Mouse (Mus musculus) urinary bladder, postnatal 25 days (tissue): Measurements from ENCODE around the gene Vamp2.

ENCODE experiments used
- DNase-seq: peaks from one replicate; pipeline ENCODE4 v3.0.0; 2022; ENCODE audit warnings: low spot score

Vamp2 gene

GRCm38 (mm10) chr11:69064259-69065133 is 23.8 kb upstream of the Vamp2 start:
- no peak for DNase-seq

GRCm38 (mm10) chr11:69065394-69065925 is 22.8 kb upstream of the Vamp2 start:
- DNase-seq: no peak

DNA sequence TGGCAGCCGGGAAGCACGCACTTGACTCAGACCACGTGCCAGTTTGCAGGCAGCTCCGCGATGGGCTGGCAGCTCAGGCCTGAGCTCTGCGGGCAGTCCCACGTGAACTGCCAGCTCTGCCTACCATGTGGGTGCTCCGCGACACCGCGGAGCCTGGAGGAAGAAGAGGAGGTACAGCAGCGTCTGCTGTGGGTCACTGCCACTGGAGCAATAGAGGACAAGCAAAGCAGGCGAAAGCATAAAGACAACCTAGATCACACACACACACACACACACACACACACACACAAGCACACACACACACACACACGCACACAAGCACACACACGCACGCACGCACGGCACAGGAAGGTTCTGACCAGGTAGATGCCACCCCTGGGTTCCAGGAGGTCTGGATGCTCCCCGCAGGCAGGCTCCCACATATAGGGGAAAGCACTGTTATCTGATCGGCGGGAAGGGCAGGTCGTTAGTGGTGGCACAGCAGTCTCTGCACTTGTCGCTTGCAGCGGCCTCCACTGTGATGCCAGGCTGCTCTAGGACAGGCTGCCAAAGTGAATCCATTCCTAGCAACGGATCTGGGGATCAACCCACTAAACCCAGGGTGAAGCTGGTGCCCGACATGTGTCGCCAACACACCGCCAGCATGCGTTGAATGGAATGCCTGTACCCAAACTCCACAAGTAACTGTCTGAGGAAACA is 22.0 kb upstream of the Vamp2 start:
- DNase-seq: no peak

DNA sequence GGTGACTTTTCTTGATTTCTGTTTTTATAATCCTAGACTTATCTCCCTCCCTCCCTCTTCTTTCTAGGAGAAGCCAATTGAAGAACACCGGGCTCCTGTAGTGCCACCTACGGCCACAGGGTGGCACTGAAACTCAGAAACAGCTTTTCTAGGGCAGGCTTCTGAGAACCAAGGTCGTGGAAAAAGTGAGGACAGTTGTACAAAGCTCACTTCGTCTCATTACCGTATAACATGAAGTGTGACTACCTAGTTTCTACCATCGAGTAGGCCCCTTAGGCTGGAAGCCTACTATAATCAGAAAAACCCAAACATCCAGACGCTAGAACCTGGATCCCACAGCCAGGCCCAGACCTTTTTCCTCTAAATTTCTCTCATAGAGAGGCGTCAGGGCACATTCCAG is 21.3 kb upstream of the Vamp2 start:
- DNase-seq: peak; percentile 76

DNA sequence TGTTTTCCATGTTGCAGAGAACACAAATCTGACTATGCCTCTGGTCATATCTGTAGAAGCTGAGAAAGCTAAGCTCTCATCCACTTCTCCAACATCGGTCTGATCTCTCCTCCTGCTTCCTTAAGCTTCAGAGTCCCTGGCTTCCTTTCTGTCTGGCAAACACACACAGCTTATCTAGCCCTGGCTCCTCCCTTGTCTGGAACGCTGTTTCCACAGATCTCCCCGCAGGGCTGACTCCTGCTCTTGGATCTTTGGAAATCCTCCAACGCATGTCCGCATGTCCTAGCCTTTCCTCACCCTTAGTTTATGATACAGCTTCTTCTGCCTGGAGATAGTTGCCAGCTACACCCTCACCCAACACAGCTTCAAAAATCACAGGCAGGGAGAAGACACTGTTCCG is 20.7 kb upstream of the Vamp2 start:
- peak; percentile 26 for DNase-seq

- no peak for DNase-seq
These were observed 18.2 kb upstream of the Vamp2 start for GRCm38 (mm10) chr11:69070093-69070492.

DNA sequence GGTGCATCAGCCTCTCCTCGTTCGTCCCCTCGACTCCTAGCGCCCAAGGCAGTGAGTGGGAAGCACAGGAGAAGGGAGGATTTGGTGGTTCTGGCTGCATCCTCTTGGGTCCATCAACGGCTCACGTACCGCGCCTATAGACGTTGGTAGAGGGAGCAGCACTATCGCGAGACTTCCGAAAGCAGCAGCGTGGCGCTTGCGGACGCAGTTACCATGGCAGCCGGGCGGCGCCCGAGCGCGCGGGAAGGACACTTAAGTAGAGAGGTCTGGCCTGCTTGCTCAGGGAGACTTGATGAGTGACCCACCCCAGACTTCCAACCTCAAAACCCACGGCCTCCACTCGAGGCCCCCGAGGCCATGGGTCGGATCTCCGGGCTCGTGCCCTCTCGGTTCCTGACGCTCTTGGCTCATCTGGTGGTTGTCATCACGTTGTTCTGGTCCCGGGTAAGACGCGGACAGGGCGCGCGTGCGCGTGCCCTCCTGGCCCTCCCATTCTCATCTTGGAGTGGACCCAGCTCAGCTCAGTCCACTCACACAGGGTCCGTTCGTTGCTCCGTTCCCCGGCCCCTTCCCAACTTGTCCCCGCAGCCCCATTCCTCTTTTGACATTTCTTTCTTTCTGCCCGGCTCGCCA is 17.6 kb upstream of the Vamp2 start, which contains the start of gene Tmem107:
Tmem107 (plus strand) TSS at position 217 of the 633 bp plus-strand sequence.
- DNase-seq: peak; percentile 94

- no peak for DNase-seq
These were observed 17.0 kb upstream of the Vamp2 start for GRCm38 (mm10) chr11:69071262-69071661.

DNA sequence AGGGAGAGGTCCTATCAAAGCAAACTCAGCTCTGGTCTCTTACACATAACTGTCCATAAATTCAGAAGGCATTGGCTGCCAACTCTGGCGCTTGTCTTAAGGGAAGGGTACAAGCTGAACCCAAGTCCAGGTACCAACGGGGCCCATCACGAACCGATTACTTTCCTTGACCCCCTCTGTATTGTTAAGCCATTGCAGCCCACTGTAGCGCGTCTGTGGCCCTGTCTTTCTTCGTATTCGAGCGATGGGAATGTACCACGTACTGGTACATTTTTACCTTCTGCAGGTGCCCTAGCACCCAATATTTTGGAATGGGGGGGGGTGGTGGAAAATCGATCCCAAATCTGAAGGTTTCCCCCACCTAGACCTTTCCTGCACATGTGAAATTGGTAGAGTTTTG is 16.1 kb upstream of the Vamp2 start:
- no peak for DNase-seq

GRCm38 (mm10) chr11:69072666-69073064 is 15.6 kb upstream of the Vamp2 start:
- no peak for DNase-seq

GRCm38 (mm10) chr11:69073065-69073888 is 15.0 kb upstream of the Vamp2 start:
- DNase-seq: peak; percentile 65

DNA sequence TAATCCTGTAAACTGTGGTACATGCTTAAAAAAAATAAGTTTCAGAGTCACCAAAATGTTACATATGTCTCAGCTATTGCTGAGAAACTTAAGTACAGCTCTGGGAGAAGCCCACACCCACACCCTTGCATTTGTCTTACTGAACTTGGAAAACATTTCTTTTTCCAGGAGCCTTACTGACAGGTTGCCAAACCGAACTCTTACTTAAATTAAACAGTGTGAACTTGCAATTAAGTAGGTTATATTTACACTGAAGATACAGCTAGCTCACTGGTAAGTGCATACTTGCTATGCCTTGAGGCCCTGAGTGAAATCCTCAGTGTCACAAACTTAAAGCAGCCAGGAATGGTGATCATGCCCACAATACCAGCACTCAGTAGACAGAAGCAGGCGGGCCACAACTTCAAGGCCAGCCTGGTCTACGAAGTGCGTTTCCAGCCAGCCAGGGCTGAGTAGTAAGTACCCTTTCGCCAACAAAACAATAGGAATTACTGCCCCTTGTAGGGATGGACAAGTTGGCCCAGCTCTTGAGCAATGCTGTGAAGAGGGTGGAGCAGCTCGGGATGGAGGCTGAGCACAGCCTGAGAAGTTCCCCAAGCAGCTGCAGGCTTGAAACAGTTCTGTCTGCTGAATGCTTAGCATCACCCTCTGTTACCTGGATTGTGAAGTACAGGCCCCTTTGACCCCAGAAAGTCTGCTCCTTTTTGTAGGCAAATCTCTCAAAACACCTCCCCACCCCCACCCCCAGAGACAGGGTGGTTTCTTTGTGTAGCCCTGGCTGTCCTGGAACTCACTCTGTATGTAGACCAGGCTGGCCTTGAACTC is 14.1 kb upstream of the Vamp2 start:
- DNase-seq: no peak

DNA sequence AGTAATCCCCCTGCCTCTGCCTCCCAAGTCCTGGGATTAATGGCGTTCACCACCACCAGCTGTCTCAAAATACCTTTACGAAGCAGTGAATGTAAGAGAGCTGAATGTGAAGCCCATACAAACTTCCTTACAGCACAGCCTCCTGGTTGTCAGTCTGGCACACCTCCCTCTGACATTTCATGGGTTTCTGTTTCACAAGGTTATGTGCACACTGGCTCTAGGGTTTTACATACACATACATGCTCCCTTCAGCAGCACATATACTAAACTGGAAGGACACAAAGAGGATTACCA is 13.6 kb upstream of the Vamp2 start:
- DNase-seq: no peak

DNA sequence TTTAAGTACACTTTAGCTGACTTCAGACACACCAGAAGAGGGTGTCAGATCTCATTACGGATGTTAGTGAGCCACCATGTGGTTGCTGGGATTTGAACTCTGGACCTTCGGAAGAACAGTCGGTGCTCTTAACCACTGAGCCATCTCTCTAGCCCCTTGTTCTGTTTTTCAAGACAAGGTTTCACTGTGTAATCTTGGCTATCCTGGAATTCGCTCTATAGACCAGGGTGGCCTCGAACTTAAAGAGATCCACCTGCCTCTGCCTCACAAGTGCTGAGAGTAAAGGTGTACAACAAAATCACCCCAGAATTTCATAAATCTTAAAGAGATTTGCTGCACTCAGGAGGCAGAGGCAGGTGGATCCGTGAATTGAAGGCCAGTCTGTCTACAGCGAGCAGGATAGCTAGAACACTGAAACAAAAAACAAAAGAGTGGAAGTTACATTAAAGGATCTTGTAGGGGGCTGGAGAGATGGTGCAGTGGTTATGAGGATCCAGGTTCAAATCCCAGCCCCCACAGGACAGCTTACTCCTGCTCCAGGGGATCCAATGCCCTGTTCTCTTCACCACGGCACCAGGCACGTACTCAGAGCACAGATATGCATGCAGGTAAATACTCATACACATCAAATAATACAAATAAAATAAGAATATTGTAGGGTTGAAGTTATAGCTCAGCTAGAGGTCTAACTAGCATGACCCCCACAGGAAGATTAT is 12.4 kb upstream of the Vamp2 start:
- no peak for DNase-seq

DNA sequence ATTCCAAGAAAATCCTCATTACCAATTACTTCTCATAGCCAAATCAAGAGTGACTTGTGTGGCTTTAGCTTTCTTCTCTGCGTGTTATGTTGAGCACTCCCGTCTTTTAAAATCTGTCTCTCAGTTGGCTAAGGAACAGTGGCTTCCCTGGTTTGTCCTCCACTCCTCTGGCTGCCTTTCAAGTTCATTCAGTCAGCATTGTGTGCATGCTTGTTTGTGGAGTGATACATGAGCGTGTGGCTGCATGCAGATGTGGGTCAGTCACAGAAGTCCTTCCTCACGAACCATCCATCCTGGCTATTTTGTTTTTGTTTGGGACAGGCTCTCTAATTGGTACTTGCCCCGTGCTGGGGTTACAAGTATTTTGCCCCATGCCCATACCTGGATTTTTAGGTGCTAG is 11.7 kb upstream of the Vamp2 start:
- no peak for DNase-seq

- no peak for DNase-seq
These were observed 11.0 kb upstream of the Vamp2 start for GRCm38 (mm10) chr11:69077316-69077715.

- no peak for DNase-seq
These were observed 10.2 kb upstream of the Vamp2 start for GRCm38 (mm10) chr11:69078041-69078440.

- no peak for DNase-seq
These were observed 9.4 kb upstream of the Vamp2 start for GRCm38 (mm10) chr11:69078805-69079438.

DNA sequence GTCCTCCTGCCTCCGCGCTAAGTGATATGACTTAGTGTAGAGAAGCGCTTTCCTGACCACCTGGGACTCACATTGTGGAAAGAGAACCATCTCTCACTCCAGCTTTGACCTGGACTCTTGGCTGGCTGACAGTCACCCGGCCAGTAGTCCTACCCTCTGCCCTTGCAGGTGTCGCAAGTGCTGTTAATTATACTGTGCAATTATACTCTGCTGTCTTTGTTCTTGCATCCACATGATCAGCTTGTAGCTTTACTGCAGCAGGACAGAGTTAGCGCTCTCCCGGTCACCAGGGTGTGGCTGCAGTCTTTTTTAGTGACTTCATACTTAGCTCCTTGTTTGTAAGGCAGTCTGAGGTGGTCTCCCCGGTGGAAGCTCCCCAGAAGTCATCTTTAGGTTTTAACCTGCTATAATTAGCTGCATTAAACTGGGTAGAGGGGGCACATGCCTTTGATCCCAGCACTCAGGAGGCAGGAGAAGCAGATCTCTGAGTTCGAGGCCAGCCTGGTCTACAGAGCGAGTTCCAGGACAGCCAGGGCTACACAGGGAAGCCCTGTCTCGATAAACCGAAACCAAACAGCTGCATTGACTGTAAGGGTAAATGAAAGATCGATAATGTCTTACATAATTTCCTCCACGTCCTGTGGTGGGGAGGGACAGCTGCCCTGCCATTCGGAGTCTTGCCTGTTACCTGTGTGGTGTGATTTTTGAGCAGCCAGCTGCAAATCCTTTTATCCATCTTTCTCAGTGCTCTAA is 8.0 kb upstream of the Vamp2 start:
- DNase-seq: no peak
